Mouse (Mus musculus): ENCODE results near the gene Olfr699. TPM values are rescaled to one million over a fixed set of nuclear protein-coding genes. Genes with fewer than 3 reads are reported as not detected.
"Not testable (repeated sequence)": the region's sequence is repeated elsewhere in the genome, so short reads cannot be mapped to it uniquely, and the experiment has no call there.

Olfr699 gene
- not detected in 2 replicates for total RNA-seq (2017)

GRCm38 (mm10) chr7:106793098-106793497 is at the start of gene Olfr699:
Gene Olfr699, minus strand, starts transcription at chr7:106793198.
- ATAC-seq (replicated peaks in 1 of 2; ENCODE audit: insufficient read depth in 1 of 2, low FRiP score in 2 of 2, low TSS enrichment in 1 of 2, low read depth in 1 of 2, poor library complexity in 2 of 2, severe bottlenecking in 2 of 2): no peak

DNA sequence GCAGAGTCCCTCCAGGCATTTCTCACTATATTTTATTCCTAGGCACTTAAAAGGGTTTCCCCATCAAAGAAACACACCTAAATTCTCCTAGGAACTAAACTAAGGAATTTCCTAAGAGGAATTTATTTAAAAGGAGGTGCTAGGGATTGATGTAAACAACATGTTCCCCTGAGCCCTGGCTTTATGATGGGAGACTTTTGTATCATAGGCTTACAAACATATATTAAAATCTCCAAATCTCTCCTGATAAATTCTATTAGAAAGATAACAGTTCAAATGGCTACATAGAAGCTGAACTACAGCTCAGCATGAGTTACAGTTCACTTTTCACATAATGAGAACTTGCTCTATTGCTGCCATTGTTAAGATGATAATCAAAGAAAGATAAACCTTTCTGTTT is 40.8 kb upstream of the Olfr699 start, which contains the start of gene Olfr702:
Gene Olfr702 (minus strand): TSS at position 101 of the 400 bp plus-strand sequence.
- ATAC-seq (replicated peaks in 1 of 2; ENCODE audit: insufficient read depth in 1 of 2, low FRiP score in 2 of 2, low TSS enrichment in 1 of 2, low read depth in 1 of 2, poor library complexity in 2 of 2, severe bottlenecking in 2 of 2): no peak

GRCm38 (mm10) chr7:106818414-106818813 is 25.4 kb upstream of the Olfr699 start:
- ATAC-seq (replicated peaks in 1 of 2; ENCODE audit: insufficient read depth in 1 of 2, low FRiP score in 2 of 2, low TSS enrichment in 1 of 2, low read depth in 1 of 2, poor library complexity in 2 of 2, severe bottlenecking in 2 of 2): 0 out of 4 replicates have a peak, but pooled peaks of 1 of the 2 experiments have one; percentile 39

GRCm38 (mm10) chr7:106815775-106816174 is 22.8 kb upstream of the Olfr699 start:
- ATAC-seq (replicated peaks in 1 of 2; ENCODE audit: insufficient read depth in 1 of 2, low FRiP score in 2 of 2, low TSS enrichment in 1 of 2, low read depth in 1 of 2, poor library complexity in 2 of 2, severe bottlenecking in 2 of 2): peak; percentile 76 to 87

- ATAC-seq (replicated peaks in 1 of 2; ENCODE audit: insufficient read depth in 1 of 2, low FRiP score in 2 of 2, low TSS enrichment in 1 of 2, low read depth in 1 of 2, poor library complexity in 2 of 2, severe bottlenecking in 2 of 2): no peak
Measured at GRCm38 (mm10) chr7:106813829-106814228, 20.8 kb upstream of the Olfr699 start, which contains the start of gene Olfr701. Gene Olfr701, plus strand, starts transcription at chr7:106814129.

DNA sequence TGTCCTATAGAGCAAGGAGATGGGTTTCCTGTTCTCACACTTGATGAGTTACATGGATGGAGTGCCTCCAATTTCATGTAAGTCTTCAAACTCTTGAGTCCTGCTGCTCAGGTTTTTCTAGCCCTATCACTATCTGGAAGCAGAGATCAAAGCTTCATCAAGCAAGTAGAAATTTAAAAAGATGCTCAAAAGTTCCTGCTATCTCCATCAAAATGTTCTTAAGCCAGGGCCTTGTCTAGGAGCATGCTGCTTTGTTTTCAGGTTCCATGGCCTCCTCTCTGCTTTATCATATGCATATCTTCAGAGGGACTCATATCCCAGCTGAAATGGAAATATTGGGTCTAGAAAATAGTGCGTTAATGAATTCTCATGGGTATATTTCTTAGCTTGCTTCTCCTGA is 15.7 kb upstream of the Olfr699 start, which contains the start of gene Olfr700:
Gene Olfr700 (minus strand): TSS at position 101 of the 400 bp plus-strand sequence.
- no peak for ATAC-seq (replicated peaks in 1 of 2; ENCODE audit: insufficient read depth in 1 of 2, low FRiP score in 2 of 2, low TSS enrichment in 1 of 2, low read depth in 1 of 2, poor library complexity in 2 of 2, severe bottlenecking in 2 of 2)

- ATAC-seq (replicated peaks in 1 of 2; ENCODE audit: insufficient read depth in 1 of 2, low FRiP score in 2 of 2, low TSS enrichment in 1 of 2, low read depth in 1 of 2, poor library complexity in 2 of 2, severe bottlenecking in 2 of 2): no peak; a peak in 1 of 4 replicates
Measured at GRCm38 (mm10) chr7:106788330-106788729, 4.7 kb downstream of the Olfr699 start.

DNA sequence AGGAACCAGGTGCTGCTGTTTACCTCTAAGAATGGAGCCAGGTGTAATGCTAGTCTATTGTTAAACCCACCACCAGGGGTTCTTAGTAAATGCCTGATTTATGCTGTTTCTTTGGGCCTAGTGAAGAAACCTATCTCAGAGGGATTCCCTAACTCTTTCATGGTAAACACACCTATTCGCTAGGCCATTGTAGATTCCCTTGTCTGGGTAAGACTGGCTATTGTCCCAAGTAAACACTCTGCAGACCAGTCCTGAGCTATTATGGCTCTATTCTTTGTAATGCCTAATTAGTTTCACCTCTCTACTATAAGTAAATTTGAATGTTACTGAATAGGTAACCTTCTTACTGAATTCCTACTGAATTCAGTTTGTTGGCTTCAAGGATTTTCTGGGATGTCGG is 32.0 kb downstream of the Olfr699 start:
- ATAC-seq (replicated peaks in 1 of 2; ENCODE audit: insufficient read depth in 1 of 2, low FRiP score in 2 of 2, low TSS enrichment in 1 of 2, low read depth in 1 of 2, poor library complexity in 2 of 2, severe bottlenecking in 2 of 2): not testable (repeated sequence)

DNA sequence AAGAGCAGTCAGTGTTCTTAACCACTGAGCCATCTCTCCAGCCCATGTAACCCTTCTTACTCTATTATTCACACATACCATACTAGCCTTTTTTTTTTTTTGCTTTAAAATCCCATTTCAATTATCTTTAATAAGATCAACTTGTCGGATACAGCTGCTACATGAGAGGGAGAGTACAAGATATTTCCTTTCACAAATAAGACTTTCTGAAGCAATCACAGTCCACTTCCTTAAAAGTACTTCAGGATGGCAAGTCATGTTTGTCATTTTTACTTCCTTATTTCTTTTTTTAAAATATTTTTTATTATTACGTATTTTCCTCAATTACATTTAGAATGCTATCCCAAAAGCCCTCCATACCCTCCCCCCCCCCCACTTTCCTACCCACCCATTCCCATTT is 34.2 kb downstream of the Olfr699 start:
- ATAC-seq (replicated peaks in 1 of 2; ENCODE audit: insufficient read depth in 1 of 2, low FRiP score in 2 of 2, low TSS enrichment in 1 of 2, low read depth in 1 of 2, poor library complexity in 2 of 2, severe bottlenecking in 2 of 2): peak in 1 of 2 experiments; percentile 58; a peak in 1 of 4 replicates

DNA sequence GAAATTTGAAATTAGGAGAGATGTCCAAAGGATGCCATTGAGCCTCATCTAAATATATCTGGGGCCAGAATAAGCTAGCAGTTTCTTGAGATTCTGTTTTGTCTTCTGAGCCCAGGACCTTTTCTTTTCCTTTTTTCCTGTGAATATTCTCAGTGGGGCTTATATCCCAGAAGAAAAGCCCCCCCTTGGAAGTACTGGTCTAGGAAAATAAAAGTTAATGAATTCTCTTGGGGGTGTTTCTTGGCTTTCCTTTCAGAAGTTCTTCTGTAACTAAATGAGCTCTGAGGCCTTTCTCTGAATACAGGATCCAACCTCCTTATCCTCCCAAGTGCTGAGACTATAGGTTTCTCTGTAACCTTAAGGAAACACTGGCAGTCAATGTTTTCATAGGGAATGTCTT is 37.7 kb downstream of the Olfr699 start, which contains the start of gene Olfr698:
Gene Olfr698 (minus strand): TSS at position 101 of the 400 bp plus-strand sequence.
- ATAC-seq (replicated peaks in 1 of 2; ENCODE audit: insufficient read depth in 1 of 2, low FRiP score in 2 of 2, low TSS enrichment in 1 of 2, low read depth in 1 of 2, poor library complexity in 2 of 2, severe bottlenecking in 2 of 2): no peak

- no peak for ATAC-seq (replicated peaks in 1 of 2; ENCODE audit: insufficient read depth in 1 of 2, low FRiP score in 2 of 2, low TSS enrichment in 1 of 2, low read depth in 1 of 2, poor library complexity in 2 of 2, severe bottlenecking in 2 of 2)
Measured at GRCm38 (mm10) chr7:106745811-106746210, 47.2 kb downstream of the Olfr699 start.

DNA sequence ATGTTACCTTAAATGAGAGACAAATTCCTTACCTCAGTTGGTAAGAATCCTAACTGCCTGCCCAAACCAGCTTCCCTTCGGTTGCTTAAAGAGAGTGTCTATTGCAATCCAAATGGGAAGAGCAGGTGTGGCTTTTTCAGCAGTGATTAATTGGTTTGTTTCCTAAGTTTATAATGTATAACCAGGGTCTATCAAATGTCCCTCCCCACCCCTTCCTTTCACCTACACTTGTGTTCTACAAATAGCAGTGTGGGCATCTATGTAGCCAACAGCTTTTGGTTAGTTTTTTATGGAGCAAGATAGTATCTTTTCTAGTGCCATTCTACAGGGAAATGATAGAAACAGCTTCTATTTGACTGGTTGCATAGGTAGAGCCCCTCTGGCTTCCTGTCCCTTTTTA is 50.7 kb downstream of the Olfr699 start, which contains the start of gene Olfr697:
Gene Olfr697 (minus strand): TSS at position 101 of the 400 bp plus-strand sequence.
- ATAC-seq (replicated peaks in 1 of 2; ENCODE audit: insufficient read depth in 1 of 2, low FRiP score in 2 of 2, low TSS enrichment in 1 of 2, low read depth in 1 of 2, poor library complexity in 2 of 2, severe bottlenecking in 2 of 2): no peak

Other genes starting within 250 kb of the Olfr699 start
- gene Olfr693, start 112.6 kb downstream of the Olfr699 start, total RNA-seq (2017): not detected in 2 replicates
- not detected in 2 replicates for gene Olfr694, start 101.4 kb downstream of the Olfr699 start, total RNA-seq (2017)
- gene Olfr695, start 76.8 kb downstream of the Olfr699 start, total RNA-seq (2017): not detected in 2 replicates
- not detected in 2 replicates for gene Olfr697, start 50.8 kb downstream of the Olfr699 start, total RNA-seq (2017)
- gene Olfr698, start 37.8 kb downstream of the Olfr699 start, total RNA-seq (2017): not detected in 2 replicates
- not detected in 2 replicates for gene Olfr700, start 15.6 kb upstream of the Olfr699 start, total RNA-seq (2017)
- not detected in 2 replicates for gene Olfr701, start 20.9 kb upstream of the Olfr699 start, total RNA-seq (2017)
- not detected in 2 replicates for gene Olfr702, start 40.7 kb upstream of the Olfr699 start, total RNA-seq (2017)
- gene Olfr703, start 50.2 kb upstream of the Olfr699 start, total RNA-seq (2017): not detected in 2 replicates
- not detected in 2 replicates for gene Olfr704, start 70.0 kb upstream of the Olfr699 start, total RNA-seq (2017)
- not detected in 2 replicates for gene Olfr705, start 83.7 kb upstream of the Olfr699 start, total RNA-seq (2017)
- gene Olfr706, start 95.0 kb upstream of the Olfr699 start, total RNA-seq (2017): not detected in 2 replicates
- gene Olfr707, start 108.0 kb upstream of the Olfr699 start, total RNA-seq (2017): not detected in 2 replicates
- gene Olfr1532-ps1, start 114.8 kb upstream of the Olfr699 start, total RNA-seq (2017): not detected in 2 replicates
- gene Olfr709-ps1, start 139.0 kb upstream of the Olfr699 start, total RNA-seq (2017): not detected in 2 replicates
- not detected in 2 replicates for gene Olfr710, start 155.1 kb upstream of the Olfr699 start, total RNA-seq (2017)
- gene Olfr6, start 170.7 kb upstream of the Olfr699 start, total RNA-seq (2017): not detected in 2 replicates
- not detected in 2 replicates for gene Olfr711, start 182.3 kb upstream of the Olfr699 start, total RNA-seq (2017)
- gene Olfr2, start 212.9 kb upstream of the Olfr699 start, total RNA-seq (2017): not detected in 2 replicates
- gene Olfr713, start 238.0 kb upstream of the Olfr699 start, total RNA-seq (2017): not detected in 2 replicates